Mouse (Mus musculus) midbrain, embryonic 14.5 days (tissue): Measurements from ENCODE around the gene Wnt4. TPM values are rescaled to one million over a fixed set of nuclear protein-coding genes. Genes with fewer than 3 reads are reported as not detected.

Experiments used
- ATAC-seq: fragments of 200-750 bp; cut with Nextera tagmentation; 2 replicates; pipeline ENCODE4 v1.8.0; 2017; ENCODE audit warnings: moderate number of reproducible peaks, moderate library complexity; ENCODE audit not compliant: low FRiP score, low TSS enrichment
- DNase-seq: peaks from one replicate; pipeline ENCODE4 v3.0.0-alpha.2; 2015
- H3K27ac ChIP-seq: fragments of 300-500 bp; sonication (generic); replicated peaks from 2 replicates; pipeline ENCODE4 v1.5.1; 2014; ENCODE audit warnings: mild to moderate bottlenecking, low read depth, low read length, moderate library complexity
- H3K27me3 ChIP-seq: fragments of 300-500 bp; sonication (generic); 2 replicates; pipeline ENCODE4 v1.6.1; 2014; ENCODE audit warnings: low read length, control low read depth, mixed read lengths; ENCODE audit not compliant: control insufficient read depth, insufficient read depth
- H3K36me3 ChIP-seq: fragments of 300-500 bp; sonication (generic); 2 replicates; pipeline ENCODE4 v1.6.1; 2014; ENCODE audit warnings: low read length, control low read depth; ENCODE audit not compliant: control insufficient read depth, insufficient read depth
- H3K4me1 ChIP-seq: fragments of 300-500 bp; sonication (generic); 2 replicates; pipeline ENCODE4 v1.6.1; 2014; ENCODE audit warnings: mild to moderate bottlenecking, antibody characterized with exemption, low read length, control low read depth; ENCODE audit not compliant: control insufficient read depth, insufficient read depth
- H3K4me2 ChIP-seq: fragments of 300-500 bp; sonication (generic); 2 replicates; pipeline ENCODE4 v1.6.1; 2014; ENCODE audit warnings: mild to moderate bottlenecking, low read length, moderate library complexity
- H3K4me3 ChIP-seq: fragments of 300-500 bp; sonication (generic); replicated peaks from 2 replicates; pipeline ENCODE4 v1.5.1; 2014; ENCODE audit warnings: low read depth, low read length
- H3K9ac ChIP-seq: fragments of 300-500 bp; sonication (generic); replicated peaks from 2 replicates; pipeline ENCODE4 v1.6.1; 2014; ENCODE audit warnings: mild to moderate bottlenecking, low read length, moderate library complexity
- H3K9me3 ChIP-seq: fragments of 300-500 bp; sonication (generic); 2 replicates; pipeline ENCODE4 v1.6.1; 2016; ENCODE audit warnings: low read length, control low read depth, mixed read lengths; ENCODE audit not compliant: control insufficient read depth
- WGBS: fragments of 180-500 bp; shearing (Covaris S2); extraction: QIAGEN DNeasy Blood & Tissue Kit; methylation state at CpG from one replicate; pipeline ENCODE4 v1.1.7; 2014; 5-methylcytosine and 5-hydroxymethylcytosine counted together
- polyA plus RNA-seq: library from polyadenylated mRNA; unstranded; fragments of >200 nt; fragmentation: Nextera tagmentation; extraction: Ambion mirVana; gene quantifications from 2 replicates; pipeline ENCODE4 v1.2.1, GENCODE M21; 2014

The Wnt4 gene
- polyA plus RNA-seq, 1 experiment from 2014 or later: 1.4 TPM

GRCm38 (mm10) chr4:137294474-137294873 lies 17.2 kb downstream of the Wnt4 start:
- H3K4me2 ChIP-seq: no peak overlapping the region
- no peak overlapping the region for H3K4me3 ChIP-seq
- H3K4me1 ChIP-seq: no peaks in the 10 kb centered on the region
- ATAC-seq: no peak
- H3K27ac ChIP-seq: no peak overlapping the region
- H3K27me3 ChIP-seq: no peaks in the 10 kb centered on the region
- WGBS: 86% methylated on average over 5 of the region's 5 CpGs
- no peak for DNase-seq
- no peak overlapping the region for H3K9ac ChIP-seq
- H3K36me3 ChIP-seq: no peaks in the 10 kb centered on the region
- no peaks in the 10 kb centered on the region for H3K9me3 ChIP-seq

- Histone ChIP-seq H3K4me3 (no peak overlapping the region), H3K27me3 (no peaks in the 10 kb centered on the region), H3K4me1 (no peaks in the 10 kb centered on the region), H3K36me3 (no peaks in the 10 kb centered on the region), H3K9me3 (no peaks in the 10 kb centered on the region), H3K9ac (no peak overlapping the region), H3K27ac (no peak overlapping the region), H3K4me2 (no peak overlapping the region)
- 78% methylated on average over 8 of the region's 8 CpGs for WGBS
- no peak for ATAC-seq
- no peak for DNase-seq
Measured at GRCm38 (mm10) chr4:137294951-137295350, 17.7 kb downstream of the Wnt4 start.

- Histone ChIP-seq H3K27me3 (no peaks in the 10 kb centered on the region), H3K9me3 (no peaks in the 10 kb centered on the region), H3K36me3 (no peaks in the 10 kb centered on the region), H3K4me2 (no peak overlapping the region), H3K27ac (no peak overlapping the region), H3K4me3 (no peak overlapping the region), H3K4me1 (no peaks in the 10 kb centered on the region), H3K9ac (no peak overlapping the region)
- ATAC-seq (no peak), DNase-seq (no peak)
- WGBS: 93% methylated on average over 4 of the region's 4 CpGs
Measured at GRCm38 (mm10) chr4:137297611-137298010, 20.3 kb downstream of the Wnt4 start.

- H3K27me3 ChIP-seq: no peaks in the 10 kb centered on the region
- no peak overlapping the region for H3K9ac ChIP-seq
- no peaks in the 10 kb centered on the region for H3K4me1 ChIP-seq
- no peaks in the 10 kb centered on the region for H3K36me3 ChIP-seq
- H3K4me2 ChIP-seq: no peak overlapping the region
- H3K9me3 ChIP-seq: no peaks in the 10 kb centered on the region
- H3K27ac ChIP-seq: no peak overlapping the region
- 80% methylated on average over 8 of the region's 8 CpGs for WGBS
- no peak overlapping the region for H3K4me3 ChIP-seq
- DNase-seq: no peak
- ATAC-seq: no peak
Measured at GRCm38 (mm10) chr4:137298406-137298805, 21.1 kb downstream of the Wnt4 start.

- Histone ChIP-seq H3K4me3 (no peak overlapping the region), H3K27ac (no peak overlapping the region), H3K27me3 (no peaks in the 10 kb centered on the region), H3K9ac (no peak overlapping the region), H3K9me3 (no peaks in the 10 kb centered on the region), H3K4me2 (no peak overlapping the region), H3K4me1 (no peaks in the 10 kb centered on the region), H3K36me3 (no peaks in the 10 kb centered on the region)
- DNase-seq: no peak
- no peak for ATAC-seq
- WGBS: 97% methylated on average over 13 of the region's 13 CpGs
Measured at GRCm38 (mm10) chr4:137300227-137300626, 22.9 kb downstream of the Wnt4 start.

GRCm38 (mm10) chr4:137301635-137302034 lies 24.3 kb downstream of the Wnt4 start:
- DNase-seq: peak; percentile 58
- no peak overlapping the region for H3K9ac ChIP-seq
- no peak for ATAC-seq

GRCm38 (mm10) chr4:137304106-137304505 lies 26.8 kb downstream of the Wnt4 start:
- no peak for ATAC-seq
- Histone ChIP-seq H3K4me3 (no peak overlapping the region), H3K9me3 (no peaks in the 10 kb centered on the region), H3K27me3 (no peaks in the 10 kb centered on the region), H3K9ac (no peak overlapping the region), H3K27ac (no peak overlapping the region), H3K4me2 (no peak overlapping the region), H3K36me3 (no peaks in the 10 kb centered on the region), H3K4me1 (no peaks in the 10 kb centered on the region)
- no peak for DNase-seq
- 92% methylated on average over 7 of the region's 7 CpGs for WGBS

More at GRCm38 (mm10) chr4:137301635-137302034, 24.3 kb downstream of the Wnt4 start:
- H3K27me3 ChIP-seq: no peaks in the 10 kb centered on the region
- 56% methylated on average over 16 of the region's 16 CpGs for WGBS
- no peaks in the 10 kb centered on the region for H3K4me1 ChIP-seq
- H3K4me2 ChIP-seq: no peak overlapping the region
- H3K9me3 ChIP-seq: no peaks in the 10 kb centered on the region
- no peak overlapping the region for H3K4me3 ChIP-seq
- no peak overlapping the region for H3K27ac ChIP-seq
- no peaks in the 10 kb centered on the region for H3K36me3 ChIP-seq

- H3K4me1 ChIP-seq: no peaks in the 10 kb centered on the region
- no peaks in the 10 kb centered on the region for H3K9me3 ChIP-seq
- DNase-seq (no peak), ATAC-seq (no peak)
- H3K9ac ChIP-seq: no peak overlapping the region
- no peaks in the 10 kb centered on the region for H3K27me3 ChIP-seq
- no peak overlapping the region for H3K27ac ChIP-seq
- no peak overlapping the region for H3K4me3 ChIP-seq
- H3K36me3 ChIP-seq: no peaks in the 10 kb centered on the region
- WGBS: 87% methylated on average over 7 of the region's 7 CpGs
- no peak overlapping the region for H3K4me2 ChIP-seq
Measured at GRCm38 (mm10) chr4:137305066-137305465, 27.8 kb downstream of the Wnt4 start.

GRCm38 (mm10) chr4:137305831-137306576 lies 28.7 kb downstream of the Wnt4 start:
- Histone ChIP-seq H3K9me3 (no peaks in the 10 kb centered on the region), H3K27ac (0 out of 2 replicates have a peak overlapping the region, but pooled peaks have one; percentile 13), H3K4me3 (no peak overlapping the region), H3K36me3 (no peaks in the 10 kb centered on the region), H3K9ac (0 out of 2 replicates have a peak overlapping the region, but pooled peaks have one; percentile 20), H3K27me3 (no peaks in the 10 kb centered on the region), H3K4me2 (no peak overlapping the region), H3K4me1 (no peaks in the 10 kb centered on the region)
- DNase-seq (no peak), ATAC-seq (no peak)
- 56% methylated on average over 13 of the region's 13 CpGs for WGBS
